Mouse (Mus musculus): ENCODE measurements at regions not wholly inside any gene's neighbourhood (a gene's known extent, or its start where the extent isn't known, plus 50 kb on each side); places are given as distances from the start of the nearest gene placed in this dataset.

- Histone ChIP-seq H3K4me1 (peaks cover 16% of the 10 kb centered on the region), H3K27me3 (replicated peaks) (no peaks in the 10 kb centered on the region), H3K9me3 (replicated peaks) (no peaks in the 10 kb centered on the region), H3K4me2 (no peak overlapping the region), H3K9ac (replicated peaks) (no peak overlapping the region), H3K27ac (replicated peaks) (no peak overlapping the region), H3K4me3 (replicated peaks) (no peak overlapping the region), H3K36me3 (no peaks in the 10 kb centered on the region)
- WGBS: 81% methylated on average over 13 of the region's 13 CpGs
- ATAC-seq (ENCODE audit: low FRiP score): no peak
Measured at GRCm38 (mm10) chr5:53381492-53382199, 84.3 kb upstream of the Rbpj start.

GRCm38 (mm10) chr5:53384026-53384425, 81.9 kb upstream of the Rbpj start:
- Histone ChIP-seq H3K4me1 (peaks cover 16% of the 10 kb centered on the region), H3K4me2 (no peak overlapping the region), H3K9ac (replicated peaks) (no peak overlapping the region), H3K4me3 (replicated peaks) (no peak overlapping the region), H3K36me3 (no peaks in the 10 kb centered on the region), H3K27ac (replicated peaks) (no peak overlapping the region), H3K27me3 (replicated peaks) (no peaks in the 10 kb centered on the region), H3K9me3 (replicated peaks) (no peaks in the 10 kb centered on the region)
- WGBS: 90% methylated on average over 7 of the region's 7 CpGs
- ATAC-seq (ENCODE audit: low FRiP score): no peak

- H3K4me3 ChIP-seq (replicated peaks): no peak overlapping the region
- H3K4me2 ChIP-seq: no peak overlapping the region
- no peak for ATAC-seq (ENCODE audit: low FRiP score)
- WGBS: 87% methylated on average over 3 of the region's 3 CpGs
- no peak overlapping the region for H3K9ac ChIP-seq (replicated peaks)
- no peak overlapping the region for H3K27ac ChIP-seq (replicated peaks)
- no peaks in the 10 kb centered on the region for H3K9me3 ChIP-seq (replicated peaks)
- H3K4me1 ChIP-seq: peaks cover 1% of the 10 kb centered on the region; the same call in 1 of the 2 replicates
- H3K27me3 ChIP-seq (replicated peaks): no peaks in the 10 kb centered on the region
- H3K36me3 ChIP-seq: no peaks in the 10 kb centered on the region
Measured at GRCm38 (mm10) chr5:53385513-53386148, 80.3 kb upstream of the Rbpj start.

- Histone ChIP-seq H3K4me3 (replicated peaks) (no peak overlapping the region), H3K9me3 (replicated peaks) (no peaks in the 10 kb centered on the region), H3K27me3 (replicated peaks) (no peaks in the 10 kb centered on the region), H3K4me1 (no peaks in the 10 kb centered on the region), H3K9ac (replicated peaks) (no peak overlapping the region), H3K27ac (replicated peaks) (no peak overlapping the region), H3K36me3 (no peaks in the 10 kb centered on the region), H3K4me2 (no peak overlapping the region)
- no peak for ATAC-seq (ENCODE audit: low FRiP score)
- 90% methylated on average over 2 of the region's 2 CpGs for WGBS
Measured at GRCm38 (mm10) chr5:53393571-53393970, 72.4 kb upstream of the Rbpj start.

- no peaks in the 10 kb centered on the region for H3K36me3 ChIP-seq
- no peak overlapping the region for H3K27ac ChIP-seq (replicated peaks)
- no peak overlapping the region for H3K9ac ChIP-seq (replicated peaks)
- no peak overlapping the region for H3K4me2 ChIP-seq
- no peaks in the 10 kb centered on the region for H3K4me1 ChIP-seq
- H3K9me3 ChIP-seq (replicated peaks): no peaks in the 10 kb centered on the region
- H3K4me3 ChIP-seq (replicated peaks): no peak overlapping the region
- H3K27me3 ChIP-seq (replicated peaks): no peaks in the 10 kb centered on the region
- no peak for ATAC-seq (ENCODE audit: low FRiP score)
- 96% methylated on average over 3 of the region's 3 CpGs for WGBS
Measured at GRCm38 (mm10) chr5:53394560-53394959, 71.4 kb upstream of the Rbpj start.

- no peaks in the 10 kb centered on the region for H3K9me3 ChIP-seq (replicated peaks)
- no peak overlapping the region for H3K9ac ChIP-seq (replicated peaks)
- H3K36me3 ChIP-seq: no peaks in the 10 kb centered on the region
- WGBS: 92% methylated on average over 8 of the region's 8 CpGs
- no peaks in the 10 kb centered on the region for H3K27me3 ChIP-seq (replicated peaks)
- H3K4me3 ChIP-seq (replicated peaks): no peak overlapping the region
- no peak overlapping the region for H3K27ac ChIP-seq (replicated peaks)
- H3K4me1 ChIP-seq: no peaks in the 10 kb centered on the region
- no peak overlapping the region for H3K4me2 ChIP-seq
- no peak for ATAC-seq (ENCODE audit: low FRiP score)
Measured at GRCm38 (mm10) chr5:53398428-53399058, 67.4 kb upstream of the Rbpj start.

GRCm38 (mm10) chr5:53401093-53401492, 64.9 kb upstream of the Rbpj start:
- no peak for ATAC-seq (ENCODE audit: low FRiP score)
- Histone ChIP-seq H3K27ac (replicated peaks) (no peak overlapping the region), H3K9me3 (replicated peaks) (no peaks in the 10 kb centered on the region), H3K4me2 (no peak overlapping the region), H3K4me3 (replicated peaks) (no peak overlapping the region), H3K4me1 (no peaks in the 10 kb centered on the region), H3K9ac (replicated peaks) (no peak overlapping the region), H3K27me3 (replicated peaks) (no peaks in the 10 kb centered on the region), H3K36me3 (no peaks in the 10 kb centered on the region)
- WGBS: 80% methylated on average over 4 of the region's 4 CpGs

GRCm38 (mm10) chr5:53402022-53402421, 63.9 kb upstream of the Rbpj start:
- no peaks in the 10 kb centered on the region for H3K9me3 ChIP-seq (replicated peaks)
- no peak overlapping the region for H3K9ac ChIP-seq (replicated peaks)
- H3K27me3 ChIP-seq (replicated peaks): no peaks in the 10 kb centered on the region
- no peaks in the 10 kb centered on the region for H3K36me3 ChIP-seq
- H3K4me2 ChIP-seq: no peak overlapping the region
- H3K27ac ChIP-seq (replicated peaks): no peak overlapping the region
- 90% methylated on average over 4 of the region's 4 CpGs for WGBS
- ATAC-seq (ENCODE audit: low FRiP score): no peak
- H3K4me3 ChIP-seq (replicated peaks): no peak overlapping the region
- H3K4me1 ChIP-seq: no peaks in the 10 kb centered on the region

- 77% methylated on average over 9 of the region's 9 CpGs for WGBS
- Histone ChIP-seq H3K9ac (replicated peaks) (no peak overlapping the region), H3K4me3 (replicated peaks) (no peak overlapping the region), H3K27ac (replicated peaks) (no peak overlapping the region), H3K27me3 (replicated peaks) (no peaks in the 10 kb centered on the region), H3K4me2 (no peak overlapping the region), H3K36me3 (no peaks in the 10 kb centered on the region), H3K9me3 (replicated peaks) (no peaks in the 10 kb centered on the region), H3K4me1 (no peaks in the 10 kb centered on the region)
- ATAC-seq (ENCODE audit: low FRiP score): no peak
Measured at GRCm38 (mm10) chr5:53402619-53403151, 63.3 kb upstream of the Rbpj start.

- no peaks in the 10 kb centered on the region for H3K27me3 ChIP-seq (replicated peaks)
- 81% methylated on average over 5 of the region's 5 CpGs for WGBS
- H3K4me1 ChIP-seq: no peaks in the 10 kb centered on the region
- H3K36me3 ChIP-seq: no peaks in the 10 kb centered on the region
- H3K4me3 ChIP-seq (replicated peaks): no peak overlapping the region
- no peak overlapping the region for H3K9ac ChIP-seq (replicated peaks)
- H3K9me3 ChIP-seq (replicated peaks): no peaks in the 10 kb centered on the region
- H3K4me2 ChIP-seq: no peak overlapping the region
- no peak for ATAC-seq (ENCODE audit: low FRiP score)
- H3K27ac ChIP-seq (replicated peaks): no peak overlapping the region
Measured at GRCm38 (mm10) chr5:53405929-53406328, 60.0 kb upstream of the Rbpj start.

- Histone ChIP-seq H3K4me2 (no peak overlapping the region), H3K27ac (replicated peaks) (no peak overlapping the region), H3K9me3 (replicated peaks) (no peaks in the 10 kb centered on the region), H3K4me1 (no peaks in the 10 kb centered on the region), H3K4me3 (replicated peaks) (no peak overlapping the region), H3K36me3 (no peaks in the 10 kb centered on the region), H3K9ac (replicated peaks) (no peak overlapping the region), H3K27me3 (replicated peaks) (no peaks in the 10 kb centered on the region)
- ATAC-seq (ENCODE audit: low FRiP score): no peak
- 86% methylated on average over 2 of the region's 2 CpGs for WGBS
Measured at GRCm38 (mm10) chr5:53407646-53408045, 58.3 kb upstream of the Rbpj start.

- H3K36me3 ChIP-seq: no peaks in the 10 kb centered on the region
- H3K27ac ChIP-seq (replicated peaks): no peak overlapping the region
- H3K9me3 ChIP-seq (replicated peaks): no peaks in the 10 kb centered on the region
- no peaks in the 10 kb centered on the region for H3K4me1 ChIP-seq
- no peak overlapping the region for H3K4me2 ChIP-seq
- WGBS: 87% methylated on average over 2 of the region's 2 CpGs
- ATAC-seq (ENCODE audit: low FRiP score): no peak
- no peaks in the 10 kb centered on the region for H3K27me3 ChIP-seq (replicated peaks)
- no peak overlapping the region for H3K9ac ChIP-seq (replicated peaks)
- H3K4me3 ChIP-seq (replicated peaks): no peak overlapping the region
Measured at GRCm38 (mm10) chr5:53408235-53408634, 57.7 kb upstream of the Rbpj start.
